Mouse (Mus musculus) fat pad, adult 2 months (tissue): Measurements from ENCODE around the gene Abl1.

Experiments used
- DNase-seq: peaks from one replicate; pipeline ENCODE4 v3.0.0-alpha.2; 2011; ENCODE audit warnings: low read depth, low spot score; ENCODE audit errors: extremely low read depth

Gene Abl1

DNA sequence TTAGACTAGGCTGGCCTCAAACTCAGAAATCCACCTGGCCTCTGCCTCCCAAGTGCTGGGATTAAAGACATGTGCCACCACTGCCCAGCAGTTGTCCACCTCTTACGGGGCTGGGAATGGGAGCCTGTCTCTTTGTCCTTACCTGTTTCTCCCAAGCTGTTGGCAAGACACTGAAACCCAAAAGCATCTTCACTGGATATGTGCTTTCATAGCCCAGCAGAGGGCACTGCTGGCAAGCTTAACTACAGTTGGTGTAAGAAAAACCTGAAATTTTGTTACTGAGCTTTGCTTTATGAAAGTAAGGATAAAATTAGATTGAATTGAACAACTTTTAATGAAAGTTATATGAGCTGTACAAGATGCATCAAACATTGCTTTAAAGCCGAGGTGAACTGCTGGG, 4.5 kb upstream of the Abl1 start:
- DNase-seq, result no peak

DNA sequence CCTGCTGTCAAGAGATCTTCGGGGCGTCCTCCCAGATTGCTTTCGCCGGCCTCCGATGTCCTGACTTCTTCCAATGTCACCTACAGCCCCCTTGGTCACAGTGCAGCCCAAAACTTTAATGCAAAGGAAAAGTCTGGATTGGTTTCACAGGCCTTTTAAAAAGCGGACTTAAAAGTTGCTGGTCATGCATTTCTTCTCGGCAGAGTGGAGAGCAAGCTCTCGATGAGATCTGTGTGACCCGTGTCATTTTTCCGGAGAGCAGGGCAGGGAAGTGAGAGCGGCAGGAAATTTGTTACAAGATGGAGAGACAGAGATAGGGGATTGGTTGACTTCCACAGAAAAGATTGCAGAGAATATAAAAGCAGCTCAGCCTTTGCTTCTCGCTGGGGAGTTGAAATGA, 869 bp downstream of the Abl1 start:
- DNase-seq, result no peak

DNA sequence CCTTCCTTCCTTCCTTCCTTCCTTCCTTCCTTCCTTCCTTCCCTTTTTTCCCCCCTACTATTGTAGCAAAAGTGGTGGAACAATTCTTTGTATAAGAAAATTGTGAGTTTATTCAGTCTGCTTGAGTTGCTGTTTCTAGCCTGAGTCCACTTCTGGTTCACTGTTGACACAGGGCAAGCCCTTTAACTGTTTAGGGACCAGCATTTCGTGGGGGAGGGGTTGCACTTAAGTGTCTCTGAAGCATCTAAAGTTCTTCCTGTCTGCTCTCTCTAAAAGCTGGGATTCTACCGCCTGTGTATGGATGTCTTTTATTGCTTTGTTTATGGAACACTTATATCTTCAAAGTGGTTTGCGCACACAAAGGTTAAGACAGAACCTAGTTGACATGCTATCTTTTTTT, 1.9 kb downstream of the Abl1 start:
- no peak for DNase-seq

- DNase-seq, result no peak
Measured at GRCm38 (mm10) chr2:31698209-31698608, 10.0 kb downstream of the Abl1 start.

DNA sequence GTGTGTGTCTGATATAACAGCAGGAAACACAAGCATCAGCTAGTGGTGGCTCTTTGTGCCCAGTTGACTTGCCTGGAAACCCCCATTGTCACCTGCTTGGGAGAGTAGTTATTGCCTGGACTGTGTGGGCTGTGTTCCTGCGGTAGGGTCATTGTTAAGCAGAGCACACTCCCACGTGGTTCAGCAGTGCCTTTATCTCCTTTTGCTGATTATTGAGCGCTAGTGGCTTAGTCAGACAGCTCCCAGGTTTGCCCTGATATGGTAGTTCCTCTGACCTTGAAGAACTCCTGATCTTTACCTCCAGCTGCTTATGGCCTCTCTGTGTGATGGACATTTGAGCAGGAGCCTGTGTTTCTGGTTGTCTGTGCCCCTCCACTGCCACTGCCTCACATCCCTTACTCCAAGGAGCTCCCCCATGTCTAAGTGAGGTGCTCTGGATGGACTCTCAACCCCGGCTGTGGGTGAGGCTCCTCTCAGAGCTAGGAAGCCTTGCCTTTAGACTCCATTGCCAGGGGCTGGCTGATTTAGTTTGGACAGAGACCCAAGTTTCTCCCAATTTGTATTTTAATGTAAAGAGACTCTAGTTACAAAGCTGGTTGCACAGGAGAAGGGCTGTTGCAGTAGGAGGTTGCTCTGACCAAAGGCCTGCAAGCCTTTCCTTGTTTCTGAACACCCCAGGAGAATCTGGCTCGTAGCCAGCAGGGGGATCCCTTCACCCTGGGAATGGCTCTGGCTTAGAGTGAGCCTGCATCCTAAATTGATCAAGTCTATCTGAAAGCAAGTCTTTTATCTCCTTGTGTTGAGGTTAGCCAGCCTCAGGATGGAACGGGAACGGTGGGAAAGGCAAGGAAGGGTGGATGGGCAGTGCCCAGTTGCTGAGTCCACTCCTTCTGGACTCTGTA, 12.6 kb downstream of the Abl1 start:
- DNase-seq, result no peak

DNA sequence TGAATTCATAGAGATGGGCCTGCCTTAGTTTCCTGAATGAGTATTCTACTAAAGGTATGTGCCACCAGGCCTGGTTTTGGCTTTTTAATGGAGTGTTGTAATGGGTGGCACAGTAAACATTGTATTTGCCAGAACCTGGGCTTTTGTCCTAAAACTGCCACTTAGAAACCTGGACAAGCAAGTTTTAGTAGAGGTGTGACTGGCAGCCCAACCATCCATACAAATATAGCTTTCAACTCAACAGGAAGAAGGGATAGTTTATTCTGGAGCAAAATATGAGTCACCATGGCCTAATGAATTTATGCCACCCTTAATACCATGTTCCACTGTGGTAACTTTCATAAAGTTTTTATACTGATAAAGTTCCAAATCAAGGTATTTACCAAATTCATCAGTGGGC, 15.1 kb downstream of the Abl1 start:
- DNase-seq, result no peak

GRCm38 (mm10) chr2:31705914-31706313, 17.7 kb downstream of the Abl1 start:
- DNase-seq, result peak; percentile 61

DNA sequence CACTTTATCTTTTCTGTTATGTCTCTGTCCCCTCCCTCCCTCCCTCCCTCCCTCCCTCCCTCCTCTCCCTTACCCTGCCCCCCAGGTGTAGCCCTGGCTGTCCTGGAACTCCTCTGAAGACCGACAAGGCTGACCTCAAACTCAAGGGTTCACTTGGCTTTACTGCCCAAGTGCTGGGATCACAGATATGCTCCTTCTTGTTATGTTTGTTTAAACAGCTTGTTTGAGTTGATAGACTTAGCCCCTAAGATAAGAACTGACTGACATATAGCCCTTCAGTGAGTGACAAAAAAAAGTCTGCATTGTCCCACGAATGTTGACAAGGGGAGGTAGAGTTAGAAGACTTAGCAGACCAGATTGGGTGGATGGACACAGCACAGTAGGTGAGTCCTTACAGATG, 18.4 kb downstream of the Abl1 start:
- no peak for DNase-seq

DNA sequence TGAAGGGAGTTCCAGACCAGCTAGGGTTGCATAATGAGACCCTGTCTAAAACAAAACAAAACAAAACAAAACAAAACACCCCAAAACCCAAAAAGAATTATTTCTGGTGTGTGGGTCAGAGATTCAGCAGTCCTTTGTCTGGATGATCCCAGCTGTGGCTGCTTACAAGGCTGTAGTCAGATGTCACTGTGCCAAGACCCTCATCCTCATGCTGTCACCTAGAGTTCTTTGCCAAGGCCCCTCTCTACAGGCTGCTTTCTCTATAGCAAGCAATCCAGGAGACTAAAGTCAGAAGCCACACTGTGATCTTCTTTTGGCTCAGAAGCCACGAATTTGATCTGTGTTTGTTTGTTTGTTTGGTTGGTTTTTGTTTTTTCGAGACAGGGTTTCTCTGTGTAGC, 24.5 kb downstream of the Abl1 start:
- DNase-seq, result no peak

DNA sequence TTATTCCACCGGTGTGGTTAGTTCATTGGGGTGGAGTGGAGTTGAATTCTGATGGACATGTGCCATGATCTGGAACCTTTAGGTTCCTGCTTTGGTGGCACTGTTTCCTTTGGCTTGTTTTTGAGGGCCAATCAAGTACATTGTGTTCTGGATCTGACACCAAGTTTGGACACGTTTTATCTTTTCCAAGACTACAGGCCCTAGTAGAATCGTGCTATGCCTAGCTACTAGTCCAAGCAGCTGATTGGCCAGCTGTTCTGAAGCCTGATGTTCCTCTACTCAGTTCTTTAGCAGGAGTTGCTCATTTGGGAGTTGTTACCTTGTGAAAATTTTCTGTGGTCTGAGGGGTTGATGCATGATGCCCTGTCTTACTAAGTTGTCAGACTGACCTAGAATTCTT, 25.6 kb downstream of the Abl1 start:
- no peak for DNase-seq

GRCm38 (mm10) chr2:31714780-31715179, 26.6 kb downstream of the Abl1 start:
- DNase-seq, result no peak

DNA sequence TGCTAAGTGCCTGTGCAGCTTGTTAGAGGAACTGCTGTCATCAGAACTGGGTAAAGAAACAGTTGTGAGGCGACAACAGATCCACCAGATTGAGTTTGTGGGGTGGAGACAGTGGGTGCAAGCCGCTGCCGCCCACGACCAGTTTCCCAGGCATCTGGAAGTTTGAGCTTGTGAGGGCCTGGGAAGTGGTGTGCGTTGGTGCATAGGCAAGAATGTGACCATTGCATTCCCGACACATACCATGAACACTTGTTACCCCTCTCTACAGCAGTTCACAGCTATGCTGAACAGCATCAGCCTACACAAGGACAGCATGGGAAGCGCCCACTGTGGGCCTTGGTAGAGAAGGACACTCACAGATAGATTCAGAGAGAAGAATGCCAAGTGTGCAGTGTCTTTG, 27.8 kb downstream of the Abl1 start:
- no peak for DNase-seq

DNA sequence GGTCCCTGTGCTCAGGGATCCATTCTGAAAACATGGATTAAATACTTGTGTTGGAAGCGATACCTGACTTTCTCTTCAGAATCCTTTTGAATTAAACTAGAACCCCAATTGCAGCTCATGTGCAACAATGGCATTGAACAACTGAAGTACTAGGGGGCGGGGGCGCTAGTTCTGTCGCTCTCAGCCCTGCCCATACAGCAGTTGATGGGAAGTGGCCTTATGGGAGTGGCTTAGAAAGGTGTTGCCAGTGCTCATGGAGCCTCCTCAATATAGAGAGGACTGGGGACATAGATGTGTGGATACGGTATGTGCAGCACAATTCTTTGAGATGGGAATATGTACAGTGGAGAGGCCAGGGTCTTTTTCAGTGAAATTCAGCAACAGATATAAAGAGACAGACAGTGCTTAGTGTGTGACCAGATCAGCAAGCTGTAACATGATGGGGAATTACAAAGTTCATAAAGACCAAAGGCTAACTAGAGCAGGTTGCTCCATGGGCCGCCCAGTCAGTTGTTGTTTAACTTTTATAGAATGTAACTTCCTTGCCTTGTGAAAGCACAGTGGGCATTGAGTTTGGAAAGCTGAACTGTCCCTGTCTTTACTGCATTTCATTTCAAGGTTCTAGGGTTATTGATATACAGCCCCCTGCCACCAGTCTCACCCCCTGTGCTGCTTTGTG, 31.2 kb downstream of the Abl1 start:
- DNase-seq, result no peak

- DNase-seq, result no peak
Measured at GRCm38 (mm10) chr2:31719944-31720343, 31.8 kb downstream of the Abl1 start.

DNA sequence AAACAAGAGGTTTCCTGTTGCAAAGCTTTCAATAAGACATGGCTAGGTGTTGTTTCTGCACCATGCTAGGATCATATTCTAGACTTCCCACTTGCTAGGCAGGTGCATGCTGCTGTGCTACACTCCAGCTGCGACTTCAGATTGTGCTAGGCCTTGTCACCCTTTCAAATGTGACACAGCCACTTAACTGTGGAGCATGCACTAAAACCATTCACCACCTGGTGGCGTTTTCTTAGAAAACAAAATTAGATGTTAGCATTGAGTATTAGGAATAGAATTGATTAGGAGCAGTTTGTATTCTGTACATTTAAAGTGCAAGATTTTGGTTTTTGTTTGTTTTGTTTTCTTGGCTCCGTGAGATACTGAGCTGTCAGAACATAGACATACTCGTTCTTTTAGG, 32.6 kb downstream of the Abl1 start:
- no peak for DNase-seq

GRCm38 (mm10) chr2:31724730-31725490, 36.7 kb downstream of the Abl1 start:
- no peak for DNase-seq

- no peak for DNase-seq
Measured at GRCm38 (mm10) chr2:31727576-31728277, 39.6 kb downstream of the Abl1 start.

GRCm38 (mm10) chr2:31730640-31731039, 42.5 kb downstream of the Abl1 start:
- no peak for DNase-seq

DNA sequence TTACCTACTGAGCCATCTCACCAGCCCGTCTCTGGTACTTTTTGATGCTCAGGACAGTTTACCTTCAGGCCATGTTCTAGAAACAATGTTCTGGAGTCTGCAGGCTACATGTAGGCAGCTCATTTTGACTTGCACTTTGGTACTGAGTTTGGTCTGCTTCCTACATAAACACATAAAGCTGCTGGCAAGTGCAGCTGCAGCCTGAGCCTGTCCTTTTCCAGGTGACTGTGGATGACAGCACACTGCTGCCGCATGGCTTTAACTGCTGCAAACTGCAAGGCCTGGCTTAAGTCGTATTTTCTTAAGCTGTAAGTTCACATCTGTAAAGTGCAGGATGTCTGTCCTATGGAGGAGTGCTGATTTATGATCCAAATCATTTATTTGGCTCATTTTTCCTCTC, 44.3 kb downstream of the Abl1 start:
- DNase-seq, result peak; percentile 52

- DNase-seq, result no peak
Measured at GRCm38 (mm10) chr2:31733558-31733957, 45.4 kb downstream of the Abl1 start.

DNA sequence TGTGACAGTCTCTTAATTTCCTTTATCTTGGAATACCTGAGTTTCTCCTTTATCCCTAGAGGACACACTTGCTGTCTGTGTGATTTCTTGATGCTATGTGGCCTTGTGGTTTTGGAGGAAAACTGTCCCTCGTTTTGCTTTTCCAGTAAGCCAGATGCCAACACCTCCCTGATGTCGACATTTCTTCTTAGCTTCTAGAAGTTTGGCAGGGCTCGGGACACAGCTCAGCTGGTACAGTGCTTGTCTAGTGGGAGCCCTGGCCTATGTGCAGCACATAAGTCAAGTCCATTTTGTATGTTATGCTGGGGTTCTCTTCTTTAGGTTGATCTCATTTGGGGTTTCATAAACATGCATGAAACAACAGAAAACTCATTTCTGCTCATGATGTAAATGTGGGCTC, 50.9 kb downstream of the Abl1 start:
- DNase-seq, result no peak
